Mouse (Mus musculus): ENCODE data around the gene Rpl31.

DNA sequence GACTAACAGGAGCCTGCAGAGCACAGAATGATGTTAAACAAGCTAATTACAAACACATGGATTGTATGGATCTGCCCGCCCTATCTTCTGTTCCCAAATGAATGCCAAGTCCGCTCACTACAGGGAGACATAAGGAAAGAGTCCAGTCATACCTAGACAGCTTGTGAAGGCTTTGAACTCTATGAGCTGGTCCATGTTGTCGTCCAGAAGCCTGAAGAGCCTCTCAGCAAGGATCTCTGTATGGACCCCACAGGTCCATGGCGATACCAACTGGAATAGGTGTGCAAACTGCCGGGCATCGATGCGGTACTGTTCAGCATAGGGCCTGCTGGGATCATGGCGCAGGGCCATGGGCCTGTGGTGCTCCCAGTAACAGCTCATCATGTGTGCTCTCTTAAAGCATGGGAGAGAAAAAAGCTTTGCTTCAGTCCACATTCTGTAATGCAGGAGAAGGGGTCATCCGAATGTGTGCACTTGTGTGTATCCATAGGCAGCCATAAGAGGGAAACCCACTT is 9.1 kb downstream of the Rpl31 start:
- TF ChIP-seq POLR2A (IDR thresholded peaks at IDR 0.05; ENCODE audit: low read depth, low read length) (no peak), CTCF (conservative IDR thresholded peaks at IDR 0.05; ENCODE audit: insufficient read depth, insufficient read length, low read depth, low read length) (no peak)

Data from kidney, adult 2 months (tissue).